Mouse (Mus musculus) CD8-positive naive resting alpha-beta T cell, adult 2 months (primary cell): ENCODE results near the gene Rnase2a.
A peak's percentile ranks its signal among the peaks of the same experiment; 100 is the strongest.
"Not testable (repeated sequence)": the region's sequence is repeated elsewhere in the genome, so short reads cannot be mapped to it uniquely, and the experiment has no call there.

Source experiments
- DNase-seq, 2 experiments: peaks; one replicate each; pipeline ENCODE4 v3.0.0; 2022; ENCODE audit warnings: low read depth in 2 of 2, low spot score in 2 of 2

Rnase2a gene

DNA sequence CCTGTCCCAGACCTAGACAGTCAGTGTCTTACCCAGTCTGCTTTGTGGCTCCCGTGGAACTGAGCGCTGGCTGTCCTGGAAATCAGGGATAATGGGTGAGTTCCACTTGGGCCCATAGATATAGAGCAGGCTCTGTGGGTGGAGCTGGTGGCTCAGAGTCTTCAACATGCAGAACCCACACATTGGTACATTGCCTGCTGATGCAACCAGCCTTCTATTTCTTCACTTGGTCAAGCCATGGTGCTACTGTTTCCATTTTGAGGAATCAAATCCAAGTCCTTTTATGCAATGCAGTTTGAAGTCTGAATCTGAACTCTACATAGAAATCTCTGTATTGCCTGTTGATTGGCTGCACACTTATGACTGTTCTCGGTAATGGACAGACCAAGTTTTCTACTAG is at the start of gene Rnase2a:
Gene Rnase2a, minus strand, starts transcription at position 72 of the 400 bp plus-strand sequence.
- no peak for DNase-seq

DNA sequence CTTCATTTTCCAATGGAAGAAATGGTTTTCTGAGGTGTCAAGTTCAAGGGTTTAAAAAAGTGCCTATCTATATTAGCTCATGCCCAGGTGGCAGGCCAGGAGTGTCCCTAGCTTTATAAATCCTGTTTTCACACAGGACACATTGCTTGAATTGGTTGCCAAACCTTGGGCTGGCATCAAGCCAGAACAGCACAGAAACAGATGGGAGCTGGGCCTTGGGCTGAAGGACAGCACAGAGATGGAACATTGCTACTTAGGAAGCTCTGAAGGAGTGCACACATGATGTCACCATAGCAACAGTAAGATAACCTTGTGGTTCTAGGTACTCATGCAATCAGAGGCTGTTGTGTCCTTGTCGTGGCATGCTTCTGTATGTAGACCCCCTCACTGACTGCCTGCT is 35.6 kb upstream of the Rnase2a start:
- no peak for DNase-seq

- DNase-seq: not testable (repeated sequence)
These were observed 22.6 kb upstream of the Rnase2a start for GRCm38 (mm10) chr14:51278515-51278914.

DNA sequence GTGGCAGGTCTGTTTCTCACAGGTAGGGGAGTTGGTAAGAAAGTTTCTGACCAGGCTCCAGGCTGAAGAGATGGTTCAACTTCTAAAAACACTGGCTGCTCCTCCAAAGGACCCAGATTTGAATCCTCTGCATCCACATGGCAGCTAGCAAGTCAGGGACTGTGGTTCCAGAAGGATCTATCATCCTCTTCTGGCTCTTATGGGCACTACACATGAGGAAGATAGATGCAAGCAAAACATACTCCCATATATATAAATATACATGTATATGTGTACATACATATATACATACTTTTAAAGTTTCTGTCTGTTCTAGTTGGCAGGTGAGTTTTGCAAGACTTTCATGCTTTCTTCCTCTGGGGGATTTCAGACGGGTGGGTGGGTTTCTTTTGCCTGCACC is 12.8 kb upstream of the Rnase2a start:
- no peak for DNase-seq

DNA sequence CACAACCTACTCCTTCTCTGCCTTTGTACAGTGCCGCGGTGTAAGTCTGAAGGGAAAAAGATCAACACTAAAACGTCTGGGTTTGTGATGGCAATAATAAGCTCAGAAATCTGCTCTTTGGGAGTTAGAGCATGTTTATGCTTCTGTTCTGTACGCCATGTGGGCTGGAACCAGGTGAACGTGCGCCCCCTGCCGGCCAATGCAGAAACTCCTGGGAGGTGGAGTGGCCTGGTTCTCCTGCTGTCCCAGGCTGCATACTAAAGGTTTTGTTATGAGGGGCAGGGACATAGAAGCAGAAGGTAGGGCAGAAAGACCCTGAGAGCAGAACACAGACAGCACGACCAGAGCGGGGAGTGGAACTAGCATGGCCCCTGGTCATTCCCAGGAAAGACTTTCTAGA is 10.2 kb upstream of the Rnase2a start:
- peak in 1 of 2 experiments; percentile 16 for DNase-seq

GRCm38 (mm10) chr14:51265667-51266066 is 9.8 kb upstream of the Rnase2a start:
- no peak for DNase-seq

- DNase-seq: no peak
These were observed 6.5 kb upstream of the Rnase2a start for GRCm38 (mm10) chr14:51262397-51262796.

- DNase-seq: no peak
These were observed 3.8 kb upstream of the Rnase2a start for GRCm38 (mm10) chr14:51259741-51260140.

GRCm38 (mm10) chr14:51253569-51253968 is 2.3 kb downstream of the Rnase2a start:
- no peak for DNase-seq

DNA sequence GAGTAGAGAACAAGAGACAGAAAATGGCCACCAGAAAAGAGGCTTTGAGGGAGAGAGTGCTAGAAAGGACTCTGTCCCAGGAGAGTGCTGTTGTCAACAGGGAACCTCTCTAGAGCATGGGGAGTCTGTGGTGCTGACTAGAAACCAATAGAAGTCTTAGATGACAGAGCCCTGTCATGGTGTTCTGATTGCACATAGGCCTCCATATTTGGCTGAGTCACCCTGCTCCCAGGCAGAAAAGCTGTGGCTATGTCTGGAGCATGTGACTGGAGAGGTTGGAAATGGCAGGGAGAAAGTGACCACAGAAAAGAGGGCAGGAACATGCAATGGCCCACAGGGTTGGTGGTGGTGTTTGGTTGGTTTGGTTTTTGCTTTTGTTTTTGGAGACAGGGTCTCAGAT is 3.7 kb downstream of the Rnase2a start:
- DNase-seq: not testable (repeated sequence)

- no peak for DNase-seq
These were observed 5.6 kb downstream of the Rnase2a start for GRCm38 (mm10) chr14:51250348-51250747.

DNA sequence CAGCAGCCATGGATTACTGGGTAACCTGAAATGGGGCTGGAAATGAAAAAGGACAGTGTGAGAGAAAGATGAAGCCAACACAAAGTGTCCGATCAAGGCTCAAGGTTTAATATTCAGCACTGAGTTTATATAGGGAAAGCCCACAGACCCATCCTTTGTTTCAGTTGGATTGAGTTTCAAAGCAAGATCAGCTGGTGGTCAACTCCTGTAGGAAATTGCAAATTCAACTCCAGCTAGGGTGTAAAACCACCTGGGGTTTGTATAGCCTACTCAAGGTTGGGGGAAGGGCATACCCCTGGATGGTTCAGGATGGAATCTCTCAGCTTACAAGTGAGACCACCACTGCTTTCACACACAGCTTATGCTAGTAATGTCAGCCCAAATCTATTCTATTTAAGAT is 8.2 kb downstream of the Rnase2a start:
- DNase-seq: no peak

- no peak for DNase-seq
These were observed 15.0 kb downstream of the Rnase2a start for GRCm38 (mm10) chr14:51240899-51241298.

- not testable (repeated sequence) for DNase-seq
These were observed 18.4 kb downstream of the Rnase2a start for GRCm38 (mm10) chr14:51237488-51237887.

GRCm38 (mm10) chr14:51229657-51230056 is 26.3 kb downstream of the Rnase2a start:
- DNase-seq: not testable (repeated sequence)

DNA sequence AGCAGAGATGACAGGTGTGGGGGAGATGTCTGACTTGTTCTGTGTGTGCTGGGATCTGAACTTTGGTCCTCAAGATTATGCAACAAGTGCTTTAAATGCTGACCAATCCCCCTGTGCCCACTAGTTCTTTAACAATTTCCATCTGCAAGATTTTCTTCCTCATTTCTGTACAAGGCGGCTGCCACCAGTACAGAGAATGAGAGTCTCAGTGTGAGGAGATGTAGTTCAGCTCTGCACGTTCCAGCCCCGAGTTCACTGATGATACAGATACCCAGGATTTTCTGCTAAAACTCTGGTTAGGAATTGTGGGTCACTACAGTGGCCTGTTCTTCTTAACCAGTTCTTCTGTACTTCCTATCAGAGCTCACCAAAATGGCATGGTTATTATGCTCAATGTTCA is 35.8 kb downstream of the Rnase2a start:
- DNase-seq: not testable (repeated sequence)
